Mouse (Mus musculus): ENCODE measurements at regions not wholly inside any gene's neighbourhood (a gene's known extent, or its start where the extent isn't known, plus 50 kb on each side); places are given as distances from the start of the nearest gene placed in this dataset.

DNA sequence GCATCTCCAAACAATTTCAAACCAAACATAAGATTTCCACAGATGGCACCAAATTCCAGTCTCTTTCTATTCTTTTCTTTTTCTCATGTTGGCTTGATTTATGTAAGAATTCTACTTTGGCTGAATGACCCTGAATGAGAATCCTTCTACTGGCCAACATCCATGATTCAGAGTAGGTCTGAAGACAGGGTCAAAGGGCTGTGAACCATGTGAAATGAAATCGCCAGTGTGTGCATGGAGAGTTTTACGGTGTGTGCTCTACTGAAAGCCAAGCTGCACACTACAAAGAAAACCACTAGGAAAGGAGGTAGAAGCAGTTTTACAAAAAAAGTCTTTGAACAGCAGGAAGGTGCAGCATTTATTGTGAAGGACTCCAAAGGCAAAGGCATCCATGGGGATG lies 263.5 kb upstream of the Cxxc4 start:
- TF ChIP-seq POLR2A (IDR thresholded peaks at IDR 0.05; ENCODE audit: borderline replicate concordance, extremely low read depth, insufficient read depth, insufficient read length, poor library complexity, severe bottlenecking) (no peak), CTCF (IDR thresholded peaks at IDR 0.05; ENCODE audit: borderline replicate concordance, extremely low read depth, insufficient read depth, insufficient read length) (no peak)

Data from brain, embryonic 14.5 days (tissue).